Mouse (Mus musculus) cerebellum, adult 8-10 months (tissue): ENCODE measurements around the gene Smco4.
A peak's percentile ranks its signal among the peaks of the same experiment; 100 is the strongest.

ENCODE experiments used
- DNase-seq: peaks from one replicate; pipeline ENCODE4 v3.0.0; 2022

The Smco4 gene

GRCm38 (mm10) chr9:15509363-15509762, 16.1 kb downstream of the Smco4 start:
- DNase-seq: no peak

GRCm38 (mm10) chr9:15510557-15511310, 17.5 kb downstream of the Smco4 start:
- no peak for DNase-seq

- DNase-seq: no peak
Measured at GRCm38 (mm10) chr9:15512918-15513317, 19.7 kb downstream of the Smco4 start.

- no peak for DNase-seq
Measured at GRCm38 (mm10) chr9:15516007-15516406, 22.8 kb downstream of the Smco4 start.

- DNase-seq: no peak
Measured at GRCm38 (mm10) chr9:15517979-15518378, 24.7 kb downstream of the Smco4 start.

- no peak for DNase-seq
Measured at GRCm38 (mm10) chr9:15522348-15522747, 29.1 kb downstream of the Smco4 start.

GRCm38 (mm10) chr9:15522887-15523286, 29.7 kb downstream of the Smco4 start:
- no peak for DNase-seq

- DNase-seq: no peak
Measured at GRCm38 (mm10) chr9:15523646-15524045, 30.4 kb downstream of the Smco4 start.

- no peak for DNase-seq
Measured at GRCm38 (mm10) chr9:15525246-15525645, 32.0 kb downstream of the Smco4 start.

GRCm38 (mm10) chr9:15526539-15526938, 33.3 kb downstream of the Smco4 start:
- DNase-seq: no peak

GRCm38 (mm10) chr9:15527846-15528245, 34.6 kb downstream of the Smco4 start:
- no peak for DNase-seq

GRCm38 (mm10) chr9:15528368-15528767, 35.1 kb downstream of the Smco4 start:
- no peak for DNase-seq

- peak; percentile 11 for DNase-seq
Measured at GRCm38 (mm10) chr9:15529275-15529964, 36.2 kb downstream of the Smco4 start.

- no peak for DNase-seq
Measured at GRCm38 (mm10) chr9:15529965-15530320, 36.7 kb downstream of the Smco4 start.

GRCm38 (mm10) chr9:15531204-15531603, 38.0 kb downstream of the Smco4 start:
- no peak for DNase-seq

- DNase-seq: no peak
Measured at GRCm38 (mm10) chr9:15533336-15534070, 40.3 kb downstream of the Smco4 start.

- DNase-seq: no peak
Measured at GRCm38 (mm10) chr9:15534110-15534509, 40.9 kb downstream of the Smco4 start.

GRCm38 (mm10) chr9:15535418-15535817, 42.2 kb downstream of the Smco4 start:
- DNase-seq: no peak

- no peak for DNase-seq
Measured at GRCm38 (mm10) chr9:15536861-15537426, 43.7 kb downstream of the Smco4 start.

GRCm38 (mm10) chr9:15537455-15538048, 44.3 kb downstream of the Smco4 start:
- DNase-seq: no peak

- no peak for DNase-seq
Measured at GRCm38 (mm10) chr9:15538979-15539533, 45.8 kb downstream of the Smco4 start.

- DNase-seq: no peak
Measured at GRCm38 (mm10) chr9:15541735-15542354, 48.6 kb downstream of the Smco4 start.
